Mouse (Mus musculus): ENCODE measurements at regions not wholly inside any gene's neighbourhood (a gene's known extent, or its start where the extent isn't known, plus 50 kb on each side); places are given as distances from the start of the nearest gene placed in this dataset.

GRCm38 (mm10) chr13:20723326-20724120, 70.4 kb upstream of the Aoah start:
- no peak for TF ChIP-seq CTCF (conservative IDR thresholded peaks at IDR 0.05 in 1 of 2, IDR thresholded peaks at IDR 0.05 in 1 of 2; ENCODE audit: low read depth in 2 of 2, low read length in 2 of 2)
- no peak for TF ChIP-seq MAX (IDR thresholded peaks at IDR 0.05; ENCODE audit: low read length)
- no peak for TF ChIP-seq POLR2A (IDR thresholded peaks at IDR 0.05; ENCODE audit: low read depth, low read length)
- TF ChIP-seq POLR2AphosphoS2 (IDR thresholded peaks at IDR 0.05; ENCODE audit: low read depth, low read length): no peak
- TF ChIP-seq MAFK (IDR thresholded peaks at IDR 0.05; ENCODE audit: insufficient replicate concordance, low read length): no peak
- no peak for TF ChIP-seq CHD1 (IDR thresholded peaks at IDR 0.05; ENCODE audit: low read depth, low read length)
- TF ChIP-seq CHD2 (IDR thresholded peaks at IDR 0.05; ENCODE audit: low read length): no peak
- TF ChIP-seq TBP (conservative IDR thresholded peaks at IDR 0.05; ENCODE audit: low read depth, low read length): no peak

Measured in CH12.LX (cell line).